Mouse (Mus musculus) E14TG2a.4 (cell line): ENCODE results near the gene Nr3c2.

Experiments used
- H3K27me3 ChIP-seq: 2 replicates; pipeline ENCODE4 v1.6.1; 2014; ENCODE audit warnings: low read length, control low read depth; ENCODE audit not compliant: insufficient read depth
- H3K36me3 ChIP-seq: 2 replicates; pipeline ENCODE4 v1.6.1; 2014; ENCODE audit warnings: low read length, control low read depth; ENCODE audit not compliant: insufficient read depth
- H3K4me1 ChIP-seq: replicated peaks from 2 replicates; pipeline ENCODE4 v1.6.1; 2014; ENCODE audit warnings: low read depth, low read length, control low read depth
- H3K4me3 ChIP-seq: replicated peaks from 2 replicates; pipeline ENCODE4 v1.5.1; 2014; ENCODE audit warnings: mild to moderate bottlenecking, low read length
- H3K9me3 ChIP-seq: 2 replicates; pipeline ENCODE4 v1.6.1; 2014; ENCODE audit warnings: low read length, control low read depth
- CTCF ChIP-seq: conservative IDR thresholded peaks from 2 replicates; pipeline ENCODE4 v1.5.1; 2014; ENCODE audit warnings: low read length
- NANOG ChIP-seq: IDR thresholded peaks from 2 replicates; pipeline ENCODE4 v1.6.1; 2014; ENCODE audit warnings: borderline replicate concordance, low read length, mixed read lengths
- POU5F1 ChIP-seq: IDR thresholded peaks from 2 replicates; pipeline ENCODE4 v1.6.1; 2014; ENCODE audit warnings: low read length, borderline replicate concordance

The Nr3c2 gene

DNA sequence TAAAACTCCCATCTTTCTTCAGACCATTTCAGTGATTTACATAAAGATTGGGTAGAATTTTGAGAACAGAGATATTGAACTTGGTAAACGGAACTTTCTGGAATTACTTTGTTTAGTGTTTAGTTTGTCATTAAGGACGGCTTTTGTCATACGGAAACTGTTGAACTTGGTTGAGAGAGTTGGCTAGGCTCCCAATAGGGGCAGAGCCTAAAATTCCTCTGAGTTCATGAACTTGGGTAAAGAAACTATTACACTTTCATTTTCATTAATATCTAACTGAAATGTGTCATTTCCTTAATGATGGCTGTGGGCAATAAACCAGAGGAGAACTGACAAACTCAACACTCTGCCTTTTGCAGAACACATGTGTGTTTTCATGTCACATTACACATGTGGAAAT lies 88.6 kb downstream of the Nr3c2 start:
- TF ChIP-seq POU5F1 (no peak), NANOG (no peak), CTCF (no peak)
- H3K9me3 ChIP-seq, result no peaks in the 10 kb centered on the region
- H3K4me1 ChIP-seq, result no peaks in the 10 kb centered on the region
- H3K36me3 ChIP-seq, result no peaks in the 10 kb centered on the region
- H3K4me3 ChIP-seq, result no peak overlapping the region
- H3K27me3 ChIP-seq, result no peaks in the 10 kb centered on the region

DNA sequence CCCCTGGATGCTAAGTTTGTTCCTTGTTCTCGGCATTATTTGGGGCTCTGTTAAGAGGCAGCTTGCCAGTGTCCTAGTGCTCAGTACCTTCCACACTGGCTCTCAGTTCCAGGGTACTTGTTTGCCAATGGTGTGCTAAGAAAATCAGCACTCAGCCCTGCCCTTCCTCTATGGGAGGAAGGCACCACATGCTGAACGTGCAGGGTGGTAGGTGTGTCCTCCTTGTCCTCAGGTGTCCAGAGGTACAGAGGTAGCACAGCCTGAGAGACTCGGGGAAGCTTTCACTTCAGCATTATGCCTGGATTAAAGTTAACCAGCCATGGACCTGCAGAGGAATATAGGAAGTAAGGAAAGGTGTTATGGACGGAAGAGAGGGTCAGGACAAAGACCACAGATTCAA lies 99.0 kb downstream of the Nr3c2 start:
- Histone ChIP-seq H3K36me3 (no peaks in the 10 kb centered on the region), H3K4me3 (no peak overlapping the region)
- no peak for TF ChIP-seq NANOG
- no peak for TF ChIP-seq CTCF
- TF ChIP-seq POU5F1, result no peak

DNA sequence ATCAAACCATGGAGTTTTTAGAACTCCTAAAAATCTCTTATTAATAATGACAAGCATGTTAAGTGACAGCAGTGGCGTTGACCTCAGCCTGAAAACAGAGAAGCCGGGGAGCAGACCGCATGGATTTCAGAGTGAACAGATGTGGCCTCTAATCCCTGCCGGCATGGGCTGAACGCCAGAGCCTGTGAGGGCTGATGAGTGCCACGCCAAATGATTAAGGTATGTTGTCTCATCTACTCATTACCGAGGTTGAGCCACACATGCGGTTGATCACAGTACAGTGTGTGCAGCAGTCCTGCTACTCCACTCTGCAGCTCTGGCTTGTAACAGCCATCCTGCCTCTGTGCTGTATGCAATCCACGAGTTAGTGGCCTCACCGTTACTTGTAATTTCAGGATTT lies 110.2 kb downstream of the Nr3c2 start:
- no peaks in the 10 kb centered on the region for H3K4me1 ChIP-seq
- H3K27me3 ChIP-seq, result no peaks in the 10 kb centered on the region
- TF ChIP-seq NANOG, result no peak
- TF ChIP-seq CTCF, result no peak
- no peak for TF ChIP-seq POU5F1
- H3K9me3 ChIP-seq, result no peaks in the 10 kb centered on the region
- no peaks in the 10 kb centered on the region for H3K36me3 ChIP-seq
- H3K4me3 ChIP-seq, result no peak overlapping the region

More for the DNA sequence above, 99.0 kb downstream of the Nr3c2 start:
- no peaks in the 10 kb centered on the region for H3K9me3 ChIP-seq
- H3K4me1 ChIP-seq, result no peaks in the 10 kb centered on the region
- H3K27me3 ChIP-seq, result no peaks in the 10 kb centered on the region

DNA sequence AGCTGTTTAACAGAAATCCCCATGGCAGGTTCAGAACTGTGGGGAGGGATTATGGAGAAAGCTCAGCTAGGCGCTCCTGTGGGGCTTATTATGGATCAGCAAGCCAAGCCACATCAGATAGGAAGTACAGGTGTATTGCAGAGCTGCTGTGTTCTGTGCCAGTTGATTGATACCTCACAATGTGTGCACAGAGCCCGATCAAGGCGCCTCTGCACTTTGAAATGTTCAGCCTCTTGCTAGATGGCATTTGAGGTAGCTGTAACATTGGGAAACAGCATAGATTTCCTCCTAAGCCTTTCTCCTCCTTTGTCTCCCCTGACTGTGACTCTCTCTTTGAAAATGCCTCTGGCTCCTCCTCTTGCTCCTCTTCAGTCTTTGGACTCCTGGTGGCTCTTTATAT lies 112.7 kb downstream of the Nr3c2 start:
- no peaks in the 10 kb centered on the region for H3K9me3 ChIP-seq
- TF ChIP-seq NANOG (no peak), CTCF (no peak), POU5F1 (no peak)

DNA sequence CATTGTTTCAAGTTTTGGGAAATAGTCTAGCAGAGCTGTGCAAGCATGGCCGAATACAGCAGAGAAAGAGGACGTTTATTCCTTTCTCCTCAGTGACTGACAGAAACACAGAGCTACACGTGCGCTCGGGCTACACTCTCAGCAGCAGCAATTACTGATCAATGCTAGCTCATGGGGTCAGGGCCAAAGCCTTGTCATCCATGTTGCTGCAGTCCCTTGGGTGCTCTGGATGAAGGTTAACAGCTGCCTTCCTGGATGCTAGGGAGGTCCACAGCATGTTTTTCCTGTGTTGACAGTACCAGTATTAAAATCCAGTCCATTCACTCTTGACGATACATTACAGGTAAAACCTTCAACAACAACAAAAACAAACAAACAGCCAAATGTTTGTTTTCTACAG lies 113.4 kb downstream of the Nr3c2 start:
- TF ChIP-seq POU5F1 (no peak), NANOG (no peak), CTCF (no peak)
- Histone ChIP-seq H3K4me1 (no peaks in the 10 kb centered on the region), H3K36me3 (no peaks in the 10 kb centered on the region), H3K4me3 (no peak overlapping the region), H3K27me3 (no peaks in the 10 kb centered on the region), H3K9me3 (no peaks in the 10 kb centered on the region)

More for the DNA sequence above, 112.7 kb downstream of the Nr3c2 start:
- H3K27me3 ChIP-seq, result no peaks in the 10 kb centered on the region
- no peak overlapping the region for H3K4me3 ChIP-seq
- H3K4me1 ChIP-seq, result no peaks in the 10 kb centered on the region
- no peaks in the 10 kb centered on the region for H3K36me3 ChIP-seq

DNA sequence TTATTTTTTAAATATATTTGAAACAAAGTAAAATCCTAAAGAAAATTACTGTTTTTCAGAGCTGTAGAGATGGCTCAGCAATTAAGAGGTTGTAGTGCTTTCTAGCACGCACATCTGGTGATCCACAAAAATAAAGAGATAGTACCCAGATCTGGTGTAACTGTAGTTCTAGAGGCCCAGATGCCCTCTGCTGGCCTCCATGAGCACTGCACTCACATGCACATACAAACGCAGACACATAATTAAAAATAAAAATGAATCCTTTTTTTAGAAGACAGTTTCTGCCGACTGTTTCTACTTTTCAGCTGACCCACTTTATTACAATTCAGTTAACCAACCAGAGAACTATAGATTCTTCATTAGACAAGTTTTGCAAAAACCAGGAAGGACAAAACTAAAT lies 117.5 kb downstream of the Nr3c2 start:
- TF ChIP-seq CTCF (peak; percentile 51), POU5F1 (no peak)
- H3K36me3 ChIP-seq, result no peaks in the 10 kb centered on the region
- no peaks in the 10 kb centered on the region for H3K4me1 ChIP-seq
- no peak overlapping the region for H3K4me3 ChIP-seq
- no peaks in the 10 kb centered on the region for H3K9me3 ChIP-seq
- H3K27me3 ChIP-seq, result no peaks in the 10 kb centered on the region

DNA sequence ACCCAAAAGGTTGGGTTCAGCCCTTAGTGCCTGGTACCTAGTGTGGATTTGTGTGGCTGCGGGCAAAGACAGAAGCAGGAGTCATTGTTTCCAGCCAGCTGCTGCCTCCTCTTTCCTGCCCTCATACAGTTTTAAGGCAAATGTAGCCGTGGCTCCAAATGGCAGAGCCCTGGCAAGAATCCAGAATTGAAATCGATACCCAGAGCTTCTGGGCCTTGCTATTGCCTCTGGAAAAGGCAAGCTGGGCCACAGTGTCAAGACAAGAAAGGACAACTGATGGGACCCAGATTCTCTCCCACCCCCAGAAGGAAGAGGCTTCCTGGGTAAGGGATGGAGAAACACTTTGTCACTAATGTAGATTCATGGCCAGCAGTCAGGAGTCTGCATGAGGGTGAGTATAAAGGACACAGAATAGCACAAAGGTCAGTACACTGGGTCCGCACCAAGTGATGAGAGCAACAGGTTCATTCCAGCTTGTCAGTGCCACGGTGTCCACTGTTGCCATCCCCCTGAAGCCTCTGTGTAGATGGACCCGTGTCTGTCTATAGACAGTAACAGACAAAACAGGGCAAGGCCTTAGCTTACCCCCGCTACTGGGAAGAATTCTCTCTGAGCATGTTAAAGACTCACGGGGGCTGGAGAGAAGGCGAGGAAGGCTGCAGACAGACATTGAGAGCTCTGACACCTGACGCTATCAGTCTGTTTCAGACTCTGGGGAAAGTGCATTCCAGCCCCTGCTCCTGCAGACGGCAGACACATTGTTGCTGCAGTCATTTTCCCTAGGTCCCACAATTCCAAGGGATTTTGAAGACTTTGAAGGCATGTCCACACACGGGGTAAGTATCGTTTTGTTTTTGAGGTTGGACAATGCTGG lies 124.8 kb downstream of the Nr3c2 start:
- Histone ChIP-seq H3K36me3 (no peaks in the 10 kb centered on the region), H3K9me3 (no peaks in the 10 kb centered on the region), H3K4me3 (no peak overlapping the region), H3K4me1 (no peaks in the 10 kb centered on the region), H3K27me3 (no peaks in the 10 kb centered on the region)
- no peak for TF ChIP-seq NANOG
- TF ChIP-seq POU5F1, result no peak
- TF ChIP-seq CTCF, result no peak

DNA sequence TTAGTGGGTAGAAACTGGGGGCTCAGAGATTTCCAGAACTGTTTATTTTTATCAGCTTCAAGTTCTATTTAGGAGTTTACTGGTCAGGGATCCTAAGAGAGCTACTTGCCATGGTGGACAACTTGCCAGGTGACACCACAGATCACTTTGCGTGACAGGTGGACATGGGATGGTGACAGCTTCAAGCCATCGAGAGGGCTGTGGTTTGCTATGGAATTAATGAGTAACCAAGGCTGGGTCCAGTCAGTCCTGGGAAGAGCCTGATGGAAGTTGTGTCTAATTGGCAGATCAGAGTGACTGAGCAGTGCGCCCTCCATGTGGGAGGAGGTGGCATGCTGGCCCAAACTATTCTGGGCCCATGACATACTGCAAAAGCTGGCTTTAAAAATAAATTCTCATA lies 132.0 kb downstream of the Nr3c2 start:
- Histone ChIP-seq H3K36me3 (no peaks in the 10 kb centered on the region), H3K4me1 (no peaks in the 10 kb centered on the region)
- no peak for TF ChIP-seq NANOG

DNA sequence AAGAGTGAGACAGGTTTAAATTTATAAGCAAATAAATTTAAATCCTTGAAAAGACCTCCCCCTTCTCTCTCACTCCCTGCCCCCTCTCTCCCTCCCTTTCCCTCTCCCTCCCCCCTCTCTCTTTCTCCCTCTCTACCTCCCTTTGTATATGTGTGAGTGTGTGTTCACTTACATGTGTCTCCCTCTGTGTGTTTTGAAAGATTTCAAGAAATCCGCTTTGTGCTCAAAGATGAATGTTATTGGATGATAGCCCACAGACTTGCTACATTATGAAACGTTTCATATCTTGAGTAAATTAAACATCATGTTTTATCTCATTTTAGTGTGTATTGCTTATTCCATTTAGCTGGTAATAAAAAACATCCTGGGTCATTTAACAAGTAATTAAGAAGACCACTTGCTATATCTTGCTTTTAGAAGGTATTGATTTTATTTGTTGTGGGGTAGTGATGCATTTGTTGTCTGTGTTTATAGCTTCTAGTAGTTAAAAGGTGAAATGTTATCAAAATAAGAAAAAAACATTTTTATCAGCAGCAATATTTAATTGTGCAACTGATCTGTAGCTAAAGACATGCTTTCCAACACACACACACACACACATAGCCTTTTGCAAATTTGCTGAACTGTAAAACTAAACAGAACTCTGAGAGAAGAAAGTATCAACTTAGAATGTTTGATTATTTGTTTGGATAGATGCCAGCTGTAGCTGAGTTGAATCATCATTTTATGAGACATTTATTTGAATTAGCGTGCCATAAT lies 134.6 kb downstream of the Nr3c2 start:
- no peaks in the 10 kb centered on the region for H3K9me3 ChIP-seq
- H3K4me1 ChIP-seq, result no peaks in the 10 kb centered on the region
- no peak for TF ChIP-seq CTCF
- no peak for TF ChIP-seq POU5F1
- no peak for TF ChIP-seq NANOG
- H3K4me3 ChIP-seq, result no peak overlapping the region
- no peaks in the 10 kb centered on the region for H3K36me3 ChIP-seq
- H3K27me3 ChIP-seq, result no peaks in the 10 kb centered on the region

More for the DNA sequence above, 132.0 kb downstream of the Nr3c2 start:
- no peaks in the 10 kb centered on the region for H3K27me3 ChIP-seq
- no peaks in the 10 kb centered on the region for H3K9me3 ChIP-seq
- no peak overlapping the region for H3K4me3 ChIP-seq
